Mouse (Mus musculus) left cerebral cortex, adult 2 months (tissue): ENCODE measurements around the gene Mfap2. TPM values are rescaled to one million over a fixed set of nuclear protein-coding genes. Genes with fewer than 3 reads are reported as not detected.

ENCODE experiments used
- DNase-seq, 2 experiments: peaks; one replicate each; pipeline ENCODE4 v3.0.0; 2021 to 2022; ENCODE audit warnings: low spot score in 2 of 2, mixed read lengths in 1 of 2; ENCODE audit errors: extremely low spot score in 1 of 2
- H3K27ac ChIP-seq: fragments of 200-600 bp; 2 replicates; pipeline ENCODE4 v1.8.1; 2022
- H3K4me3 ChIP-seq: fragments of 200-600 bp; 2 replicates; pipeline ENCODE4 v1.8.1; 2022
- CTCF ChIP-seq: fragments of 200-600 bp; IDR thresholded peaks from 2 replicates; pipeline ENCODE4 v1.8.1; 2022; ENCODE audit warnings: antibody characterized with exemption, mild to moderate bottlenecking, moderate library complexity
- intact Hi-C: fragments of 180-260 bp; cut with DNase I; formaldehyde crosslinking; loops from one replicate; pipeline ENCODE4 v1.15.1; 2025
- total RNA-seq, 2 experiments: library from RNA; stranded (reverse); gene quantifications; 2 replicates each; pipeline ENCODE4 v1.2.3; 2021

Gene Mfap2
- total RNA-seq, 2 experiments from 2014 or later, result 4.8 to 4.9 TPM

GRCm38 (mm10) chr4:140992215-140992614 is 18.0 kb upstream of the Mfap2 start:
- intact Hi-C loops, result no loop called here
- no peak for DNase-seq
- TF ChIP-seq CTCF, result no peak
- Histone ChIP-seq H3K27ac (no peak overlapping the region), H3K4me3 (no peak overlapping the region)

GRCm38 (mm10) chr4:140993846-140994245 is 16.4 kb upstream of the Mfap2 start:
- H3K27ac ChIP-seq, result no peak overlapping the region
- DNase-seq, result no peak
- intact Hi-C loops, result no loop called here
- no peak for TF ChIP-seq CTCF
- no peak overlapping the region for H3K4me3 ChIP-seq

- Histone ChIP-seq H3K4me3 (no peak overlapping the region), H3K27ac (no peak overlapping the region)
- DNase-seq, result no peak
- TF ChIP-seq CTCF, result no peak
- intact Hi-C loops, result no loop called here
Measured at GRCm38 (mm10) chr4:140995811-140996210, 14.4 kb upstream of the Mfap2 start.

- H3K4me3 ChIP-seq, result no peak overlapping the region
- TF ChIP-seq CTCF, result no peak
- intact Hi-C loops, result no loop called here
Measured at GRCm38 (mm10) chr4:140996812-140997211, 13.4 kb upstream of the Mfap2 start.

GRCm38 (mm10) chr4:141005983-141006382 is 4.2 kb upstream of the Mfap2 start:
- DNase-seq, result no peak
- intact Hi-C loops, result no loop called here
- Histone ChIP-seq H3K4me3 (no peak overlapping the region), H3K27ac (no peak overlapping the region)
- TF ChIP-seq CTCF, result peak; percentile 66

More at GRCm38 (mm10) chr4:140996812-140997211, 13.4 kb upstream of the Mfap2 start:
- DNase-seq, result no peak
- no peak overlapping the region for H3K27ac ChIP-seq

- no peak for TF ChIP-seq CTCF
- no peak overlapping the region for H3K27ac ChIP-seq
- intact Hi-C loops, result no loop called here
- DNase-seq, result no peak
- H3K4me3 ChIP-seq, result no peak overlapping the region
Measured at GRCm38 (mm10) chr4:141008028-141008427, 2.2 kb upstream of the Mfap2 start.

GRCm38 (mm10) chr4:141010526-141010925 is 308 bp downstream of the Mfap2 start:
- no peak for TF ChIP-seq CTCF
- intact Hi-C loops, result no loop called here
- H3K27ac ChIP-seq, result peak overlapping the region; percentile 64
- peak overlapping the region; percentile 53 for H3K4me3 ChIP-seq
- no peak for DNase-seq

- no peak for DNase-seq
Measured at GRCm38 (mm10) chr4:141010941-141011429, 767 bp downstream of the Mfap2 start.

GRCm38 (mm10) chr4:141011556-141012328 is 1.5 kb downstream of the Mfap2 start:
- DNase-seq, result no peak
- intact Hi-C loops, result no loop called here
- H3K27ac ChIP-seq, result peak overlapping the region; percentile 70
- no peak for TF ChIP-seq CTCF
- no peak overlapping the region; the same call in 1 of the 2 replicates for H3K4me3 ChIP-seq

More at GRCm38 (mm10) chr4:141010941-141011429, 767 bp downstream of the Mfap2 start:
- TF ChIP-seq CTCF, result no peak
- H3K4me3 ChIP-seq, result peak overlapping the region; percentile 53
- H3K27ac ChIP-seq, result peak overlapping the region; percentile 64
- intact Hi-C loops, result no loop called here

- Histone ChIP-seq H3K27ac (peak overlapping the region; percentile 70), H3K4me3 (no peak overlapping the region)
- no peak for TF ChIP-seq CTCF
- intact Hi-C loops, result no loop called here
- DNase-seq, result no peak
Measured at GRCm38 (mm10) chr4:141012558-141012957, 2.3 kb downstream of the Mfap2 start.

- H3K4me3 ChIP-seq, result no peak overlapping the region
- no peak overlapping the region for H3K27ac ChIP-seq
- intact Hi-C loops, result no loop called here
- TF ChIP-seq CTCF, result no peak
- no peak for DNase-seq
Measured at GRCm38 (mm10) chr4:141014114-141014513, 3.9 kb downstream of the Mfap2 start.

GRCm38 (mm10) chr4:141014856-141015255 is 4.6 kb downstream of the Mfap2 start:
- intact Hi-C loops, result no loop called here
- H3K27ac ChIP-seq, result no peak overlapping the region; the same call in 1 of the 2 replicates
- no peak for TF ChIP-seq CTCF
- DNase-seq, result no peak
- H3K4me3 ChIP-seq, result no peak overlapping the region

- no peak for DNase-seq
- intact Hi-C loops, result no loop called here
- H3K27ac ChIP-seq, result no peak overlapping the region; the same call in 1 of the 2 replicates
- no peak overlapping the region for H3K4me3 ChIP-seq
- TF ChIP-seq CTCF, result no peak
Measured at GRCm38 (mm10) chr4:141015356-141015755, 5.1 kb downstream of the Mfap2 start.
